Mouse (Mus musculus) liver, embryonic 11.5 days (tissue): ENCODE measurements around the gene Zfp768. TPM values are rescaled to one million over a fixed set of nuclear protein-coding genes. Genes with fewer than 3 reads are reported as not detected.
"Not testable (repeated sequence)": the region's sequence is repeated elsewhere in the genome, so short reads cannot be mapped to it uniquely, and the experiment has no call there.

Source experiments
- ATAC-seq: fragments of 200-750 bp; cut with Nextera tagmentation; replicated peaks from 2 replicates; pipeline ENCODE4 v1.8.0; 2017; ENCODE audit warnings: moderate number of reproducible peaks, mild to moderate bottlenecking, moderate TSS enrichment, moderate library complexity; ENCODE audit not compliant: low FRiP score
- DNase-seq: peaks from one replicate; pipeline ENCODE4 v3.0.0-alpha.2; 2017; ENCODE audit warnings: low spot score
- H3K27ac ChIP-seq: fragments of 300-500 bp; sonication (generic); 2 replicates; pipeline ENCODE4 v1.5.1; 2014; ENCODE audit warnings: mild to moderate bottlenecking, low read depth, low read length, control low read depth
- H3K27me3 ChIP-seq: fragments of 300-500 bp; sonication (generic); replicated peaks from 2 replicates; pipeline ENCODE4 v1.6.1; 2014; ENCODE audit warnings: low read length, mixed read lengths; ENCODE audit not compliant: control insufficient read depth, insufficient read depth
- H3K36me3 ChIP-seq: fragments of 300-500 bp; sonication (generic); 2 replicates; pipeline ENCODE4 v1.6.1; 2014; ENCODE audit warnings: mild to moderate bottlenecking, low read length, moderate library complexity, mixed read lengths; ENCODE audit not compliant: control insufficient read depth, insufficient read depth
- H3K4me1 ChIP-seq: fragments of 300-500 bp; sonication (generic); replicated peaks from 2 replicates; pipeline ENCODE4 v1.6.1; 2014; ENCODE audit warnings: low read length, mixed read lengths; ENCODE audit not compliant: control insufficient read depth, insufficient read depth
- H3K4me2 ChIP-seq: fragments of 300-500 bp; sonication (generic); 2 replicates; pipeline ENCODE4 v1.6.1; 2014; ENCODE audit warnings: mild to moderate bottlenecking, control low read depth, moderate library complexity
- H3K4me3 ChIP-seq: fragments of 300-500 bp; sonication (generic); 2 replicates; pipeline ENCODE4 v1.5.1; 2014; ENCODE audit warnings: low read depth, low read length, control low read depth
- H3K9ac ChIP-seq: fragments of 300-500 bp; sonication (generic); 2 replicates; pipeline ENCODE4 v1.6.1; 2014; ENCODE audit warnings: low read depth, low read length, control low read depth
- H3K9me3 ChIP-seq: fragments of 300-500 bp; sonication (generic); 2 replicates; pipeline ENCODE4 v1.6.1; 2016; ENCODE audit warnings: low read length, inconsistent platforms, mixed read lengths; ENCODE audit not compliant: control insufficient read depth
- WGBS: fragments of 180-500 bp; shearing (Covaris S2); extraction: QIAGEN DNeasy Blood & Tissue Kit; methylation state at CpG from one replicate; pipeline ENCODE4 v1.1.7; 2014; 5-methylcytosine and 5-hydroxymethylcytosine counted together
- polyA plus RNA-seq: library from polyadenylated mRNA; unstranded; fragments of >200 nt; fragmentation: Nextera tagmentation; extraction: Ambion mirVana; gene quantifications from 2 replicates; pipeline ENCODE4 v1.2.1, GENCODE M21; 2014

Zfp768 gene
- polyA plus RNA-seq, 1 experiment from 2014 or later: 3.6 TPM

DNA sequence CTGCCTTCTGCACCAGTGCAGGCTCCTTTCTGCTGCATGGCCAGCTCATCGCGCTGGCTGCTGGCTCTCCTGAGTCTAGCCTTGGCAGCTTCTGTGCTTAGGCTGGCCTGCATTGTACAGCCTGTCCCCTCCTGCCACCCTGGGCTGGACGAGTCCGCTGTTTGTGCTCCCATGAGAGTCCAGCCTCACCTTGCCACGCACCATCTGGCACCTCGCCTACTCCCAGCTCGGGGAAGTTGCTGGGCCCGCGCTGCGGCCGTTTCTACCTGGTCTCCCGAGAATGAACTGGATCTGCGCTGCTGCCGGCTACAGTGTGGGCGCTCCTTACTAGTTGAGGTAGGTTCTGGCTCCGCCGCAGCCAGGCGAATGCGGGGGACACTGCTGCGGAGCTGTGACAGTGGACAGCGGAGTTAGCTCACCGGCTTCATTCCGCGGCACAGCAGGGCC is 18.1 kb upstream of the Zfp768 start:
- peak overlapping the region; percentile 42 for H3K4me3 ChIP-seq
- no peak overlapping the region for H3K27ac ChIP-seq
- H3K4me1 ChIP-seq: no peaks in the 10 kb centered on the region
- WGBS: 6% methylated on average over 24 of the region's 24 CpGs
- peak overlapping the region; percentile 73 for H3K4me2 ChIP-seq
- DNase-seq: peak; percentile 63
- no peak for ATAC-seq
- H3K9ac ChIP-seq: peak overlapping the region; percentile 51
- no peaks in the 10 kb centered on the region for H3K36me3 ChIP-seq
- no peaks in the 10 kb centered on the region for H3K27me3 ChIP-seq
- H3K9me3 ChIP-seq: no peaks in the 10 kb centered on the region

DNA sequence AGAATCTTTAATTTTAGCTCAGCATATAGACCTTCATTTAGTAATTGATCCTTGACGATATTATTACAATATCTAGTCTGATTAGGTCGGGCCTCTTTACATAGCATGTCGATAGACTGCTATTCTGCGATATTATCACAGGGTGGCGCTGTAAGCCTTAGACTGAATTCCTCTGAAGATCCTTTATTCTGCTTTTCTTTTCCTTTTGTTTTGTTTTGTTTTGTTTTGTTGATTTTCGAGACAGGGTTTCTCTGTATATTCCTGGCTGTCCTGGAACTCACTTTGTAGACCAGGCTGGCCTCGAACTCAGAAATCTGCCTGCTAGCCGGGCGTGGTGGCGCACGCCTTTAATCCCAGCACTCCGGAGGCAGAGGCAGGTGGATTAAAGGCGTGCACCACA is 17.0 kb upstream of the Zfp768 start:
- not testable (repeated sequence) for H3K4me1 ChIP-seq, DNase-seq, H3K27ac ChIP-seq, H3K36me3 ChIP-seq, H3K9ac ChIP-seq, H3K27me3 ChIP-seq, H3K9me3 ChIP-seq, ATAC-seq
- Histone ChIP-seq H3K4me3 (peak overlapping the region; percentile 26; the same call in 1 of the 2 replicates), H3K4me2 (peak overlapping the region; percentile 36; the same call in 1 of the 2 replicates)
- 23% methylated on average over 13 of the region's 13 CpGs for WGBS

DNA sequence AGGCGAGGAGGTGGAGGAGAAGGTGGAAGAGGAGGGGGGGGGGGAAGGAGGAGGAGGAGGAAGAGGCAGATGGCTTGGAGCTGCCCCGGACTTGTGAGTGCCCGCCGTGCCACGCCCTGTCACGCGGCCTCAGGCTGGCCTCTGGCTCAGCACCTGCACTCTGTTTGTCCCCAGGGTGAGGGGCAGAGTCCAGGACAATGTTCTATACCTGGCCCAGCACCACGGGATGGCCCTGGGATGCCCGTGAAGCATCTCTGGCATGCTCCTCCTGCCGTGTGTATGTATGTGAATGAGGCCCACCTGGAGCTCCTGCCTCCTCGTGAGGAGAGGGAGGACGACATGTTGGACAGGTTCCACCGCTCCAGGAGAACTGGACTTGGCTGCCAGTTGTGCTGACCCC is 16.1 kb upstream of the Zfp768 start:
- no peaks in the 10 kb centered on the region for H3K9me3 ChIP-seq
- no peak for ATAC-seq

DNA sequence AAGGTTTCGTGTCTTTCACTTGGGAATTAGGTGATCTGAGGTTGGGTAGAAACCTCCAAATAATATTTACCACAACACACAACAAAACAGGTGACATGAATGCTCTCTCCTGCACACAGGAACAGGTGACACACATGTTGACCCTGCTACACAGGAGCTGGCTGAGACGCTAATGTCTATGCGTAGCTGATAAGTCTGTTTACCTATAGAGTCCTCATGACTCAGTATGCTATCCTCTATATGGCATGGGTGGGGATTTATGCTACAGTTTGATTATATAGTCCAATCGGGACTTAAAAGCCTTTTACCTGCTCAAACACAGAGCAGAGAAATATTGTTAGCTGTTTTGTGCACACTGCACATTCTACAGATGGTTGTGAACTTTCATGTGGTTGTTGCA is 14.9 kb upstream of the Zfp768 start:
- ATAC-seq (no peak), DNase-seq (no peak)
- Histone ChIP-seq H3K4me3 (no peak overlapping the region), H3K4me1 (no peaks in the 10 kb centered on the region), H3K27ac (no peak overlapping the region), H3K27me3 (no peaks in the 10 kb centered on the region), H3K9me3 (no peaks in the 10 kb centered on the region), H3K36me3 (no peaks in the 10 kb centered on the region), H3K4me2 (no peak overlapping the region), H3K9ac (0 out of 2 replicates have a peak overlapping the region, but pooled peaks have one; percentile 11)
- WGBS: 65% methylated on average over 4 of the region's 4 CpGs

More for the DNA sequence above, 16.1 kb upstream of the Zfp768 start:
- Histone ChIP-seq H3K27me3 (no peaks in the 10 kb centered on the region), H3K36me3 (no peaks in the 10 kb centered on the region), H3K27ac (no peak overlapping the region), H3K9ac (no peak overlapping the region), H3K4me3 (no peak overlapping the region), H3K4me1 (no peaks in the 10 kb centered on the region), H3K4me2 (no peak overlapping the region)
- DNase-seq: no peak
- 51% methylated on average over 13 of the region's 13 CpGs for WGBS

- Histone ChIP-seq H3K27me3 (no peaks in the 10 kb centered on the region), H3K4me3 (no peak overlapping the region), H3K4me2 (no peak overlapping the region), H3K4me1 (no peaks in the 10 kb centered on the region), H3K9me3 (no peaks in the 10 kb centered on the region), H3K36me3 (no peaks in the 10 kb centered on the region), H3K27ac (no peak overlapping the region), H3K9ac (no peak overlapping the region)
- no peak for DNase-seq
- WGBS: 59% methylated on average over 4 of the region's 4 CpGs
- no peak for ATAC-seq
Observed at GRCm38 (mm10) chr7:127358472-127358871, 13.1 kb upstream of the Zfp768 start.

- ATAC-seq (no peak), DNase-seq (no peak)
- Histone ChIP-seq H3K4me2 (no peak overlapping the region), H3K36me3 (no peaks in the 10 kb centered on the region), H3K4me3 (no peak overlapping the region), H3K27ac (no peak overlapping the region), H3K27me3 (no peaks in the 10 kb centered on the region), H3K9ac (no peak overlapping the region), H3K4me1 (no peaks in the 10 kb centered on the region), H3K9me3 (no peaks in the 10 kb centered on the region)
- 67% methylated on average over 2 of the region's 2 CpGs for WGBS
Observed at GRCm38 (mm10) chr7:127357871-127358270, 12.5 kb upstream of the Zfp768 start.

DNA sequence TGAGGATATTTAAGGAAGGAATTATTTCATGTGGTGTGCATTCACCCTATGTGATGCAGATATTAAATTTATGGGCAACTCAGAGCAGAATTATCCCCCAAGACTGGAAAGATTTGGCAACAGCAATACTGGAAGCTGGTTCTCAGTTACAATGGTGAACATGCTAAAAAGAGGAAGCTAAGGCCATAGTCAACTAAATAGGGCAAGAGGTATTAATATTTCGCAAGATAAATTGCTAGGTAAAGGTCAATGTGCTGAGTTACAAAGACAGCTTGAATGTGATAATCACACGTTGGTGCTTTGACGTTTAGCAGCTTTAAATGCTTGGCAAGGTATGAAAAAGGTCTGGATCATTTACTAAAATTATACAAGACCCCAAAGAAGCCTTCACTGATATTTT is 10.4 kb upstream of the Zfp768 start:
- WGBS: 62% methylated on average over 3 of the region's 3 CpGs
- Histone ChIP-seq H3K4me2 (no peak overlapping the region), H3K27ac (no peak overlapping the region), H3K36me3 (no peaks in the 10 kb centered on the region), H3K9ac (no peak overlapping the region), H3K9me3 (no peaks in the 10 kb centered on the region), H3K4me3 (no peak overlapping the region), H3K4me1 (no peaks in the 10 kb centered on the region), H3K27me3 (no peaks in the 10 kb centered on the region)
- DNase-seq (no peak), ATAC-seq (no peak)

GRCm38 (mm10) chr7:127351230-127352004 is 6.0 kb upstream of the Zfp768 start:
- Histone ChIP-seq H3K27me3 (no peaks in the 10 kb centered on the region), H3K4me3 (no peak overlapping the region), H3K9me3 (no peaks in the 10 kb centered on the region), H3K9ac (no peak overlapping the region), H3K27ac (no peak overlapping the region), H3K4me2 (no peak overlapping the region), H3K4me1 (peaks cover 6% of the 10 kb centered on the region), H3K36me3 (no peaks in the 10 kb centered on the region)
- 76% methylated on average over 5 of the region's 5 CpGs for WGBS
- DNase-seq (no peak), ATAC-seq (no peak)

DNA sequence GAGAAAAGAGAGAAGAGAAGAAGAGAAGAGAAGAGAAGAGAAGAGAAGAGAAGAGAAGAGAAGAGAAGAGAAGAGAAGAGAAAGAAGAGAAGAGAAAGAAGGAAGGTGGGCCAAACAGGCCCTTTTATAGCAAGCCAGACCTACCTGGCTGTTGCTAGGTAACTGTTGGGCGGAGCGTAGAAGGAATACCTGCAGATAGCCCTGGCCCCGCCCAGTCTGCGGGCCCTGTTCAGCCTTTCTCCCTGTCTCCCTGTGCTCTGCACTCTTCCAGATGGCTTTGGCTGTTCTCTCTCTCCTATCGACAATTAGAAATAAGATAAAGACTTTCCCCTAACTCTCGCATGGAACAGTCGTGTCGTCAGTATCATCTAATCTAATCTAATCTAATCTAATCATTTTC is 1.3 kb upstream of the Zfp768 start:
- H3K9ac ChIP-seq: peak overlapping the region; percentile 86

More for the DNA sequence above, 1.3 kb upstream of the Zfp768 start:
- no peaks in the 10 kb centered on the region for H3K27me3 ChIP-seq
- peak overlapping the region; percentile 90 for H3K4me3 ChIP-seq
- peaks cover 23% of the 10 kb centered on the region for H3K4me1 ChIP-seq
- peaks cover 6% of the 10 kb centered on the region for H3K36me3 ChIP-seq
- no peak for ATAC-seq
- H3K9me3 ChIP-seq: no peaks in the 10 kb centered on the region
- DNase-seq: no peak
- H3K4me2 ChIP-seq: peak overlapping the region; percentile 70
- H3K27ac ChIP-seq: no peak overlapping the region; the same call in 1 of the 2 replicates
- 17% methylated on average over 8 of the region's 8 CpGs for WGBS
